Mouse (Mus musculus): ENCODE data around the gene Zfp575. TPM values are rescaled to one million over a fixed set of nuclear protein-coding genes. Genes with fewer than 3 reads are reported as not detected.

Zfp575 gene
- total RNA-seq, 2 experiments from 2014 or later = 8.2 to 8.7 TPM

DNA sequence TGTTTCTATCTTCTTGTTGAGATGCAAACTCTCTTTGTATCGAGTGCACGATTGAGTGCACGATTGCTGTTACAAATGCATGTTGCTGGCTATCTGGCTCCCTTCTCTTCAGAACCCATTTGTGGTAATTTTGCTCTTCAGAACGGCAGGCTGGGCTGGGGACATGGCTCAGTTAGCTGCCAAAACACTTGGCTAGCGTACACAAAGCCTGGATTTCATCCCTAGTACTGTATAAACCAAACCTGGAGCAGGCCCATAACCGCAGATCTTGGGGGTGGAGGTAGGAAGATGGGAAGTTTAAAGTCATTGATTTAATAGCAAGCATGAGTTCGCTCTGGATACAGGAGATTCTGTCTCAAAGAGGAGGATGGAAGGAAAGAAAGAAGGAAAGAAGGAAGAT lies 18.1 kb upstream of the Zfp575 start:
- no peak for DNase-seq (ENCODE audit: low spot score in 2 of 2)

DNA sequence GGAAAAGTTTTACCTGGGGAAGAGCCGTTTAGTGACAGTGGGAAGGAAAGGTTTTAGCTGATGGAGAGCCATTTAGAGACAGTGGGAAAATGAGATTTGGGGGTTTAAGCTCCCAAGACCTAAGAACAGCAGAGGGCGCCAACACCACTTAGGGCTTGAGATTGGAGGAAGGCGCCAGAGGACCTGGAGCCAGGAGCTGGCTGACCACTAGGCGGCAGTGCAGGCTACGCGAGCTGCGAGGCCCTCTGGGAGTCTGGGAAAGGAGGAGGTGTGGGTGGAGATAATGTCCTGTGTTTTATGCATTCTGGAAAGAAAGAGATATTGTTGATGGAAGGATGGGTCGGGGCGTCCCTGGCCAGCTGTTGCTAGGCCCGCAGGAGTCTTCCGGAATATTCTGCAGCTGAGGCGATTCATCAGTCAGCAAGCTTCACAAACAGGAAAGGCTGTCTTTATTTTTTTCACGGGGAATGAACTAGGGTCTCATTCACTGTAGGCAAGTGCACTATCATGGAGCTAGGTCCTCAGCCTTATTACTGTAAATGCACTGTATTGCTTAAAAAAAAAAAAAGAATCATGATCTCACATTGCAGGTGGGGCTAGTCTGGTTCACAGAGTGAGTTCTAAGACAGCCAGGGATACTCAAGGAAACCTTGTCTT lies 13.6 kb upstream of the Zfp575 start:
- peak; percentile 99 to 100 for DNase-seq (ENCODE audit: low spot score in 2 of 2)

DNA sequence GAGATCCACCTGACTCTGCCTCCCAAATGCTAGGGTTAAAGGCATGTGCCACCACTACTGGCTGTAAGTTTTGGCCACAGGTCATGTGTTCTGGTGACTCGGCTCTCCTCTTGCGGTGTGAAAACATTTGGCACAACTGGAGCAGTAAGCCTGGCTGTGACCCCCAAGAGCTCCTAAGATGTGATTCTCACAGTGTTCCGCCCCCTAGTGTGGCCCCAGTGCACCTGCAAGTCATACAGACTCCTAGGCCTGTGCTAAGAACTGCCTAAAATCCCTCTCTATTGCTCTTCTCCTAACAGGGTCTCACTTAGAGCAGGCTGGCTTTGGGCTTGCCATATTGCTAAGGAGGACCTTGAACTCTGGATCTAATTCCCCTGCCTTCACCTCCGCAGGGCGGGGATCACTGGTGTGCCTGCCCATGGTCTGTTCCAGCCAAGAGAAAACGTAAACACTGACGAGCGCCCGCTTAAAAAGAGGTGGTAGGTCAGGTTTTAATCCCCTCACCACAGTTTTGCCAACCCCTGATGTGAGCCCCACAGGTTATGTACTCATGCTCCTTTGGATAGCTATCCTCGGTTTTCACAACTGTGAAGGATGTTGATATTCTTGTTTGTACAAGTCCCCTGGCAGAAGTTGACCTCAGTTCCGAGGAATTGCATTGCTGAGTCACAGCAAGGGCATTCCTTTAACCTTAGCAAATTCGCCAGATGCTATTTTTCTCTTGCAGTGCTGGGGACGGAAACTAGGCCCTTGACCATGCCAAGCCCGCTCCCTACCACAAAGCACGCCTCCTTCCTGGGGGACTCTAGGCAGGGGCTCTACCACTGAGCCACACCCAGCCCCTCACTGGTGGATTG lies 12.0 kb upstream of the Zfp575 start:
- no peak for DNase-seq (ENCODE audit: low spot score in 2 of 2)

DNA sequence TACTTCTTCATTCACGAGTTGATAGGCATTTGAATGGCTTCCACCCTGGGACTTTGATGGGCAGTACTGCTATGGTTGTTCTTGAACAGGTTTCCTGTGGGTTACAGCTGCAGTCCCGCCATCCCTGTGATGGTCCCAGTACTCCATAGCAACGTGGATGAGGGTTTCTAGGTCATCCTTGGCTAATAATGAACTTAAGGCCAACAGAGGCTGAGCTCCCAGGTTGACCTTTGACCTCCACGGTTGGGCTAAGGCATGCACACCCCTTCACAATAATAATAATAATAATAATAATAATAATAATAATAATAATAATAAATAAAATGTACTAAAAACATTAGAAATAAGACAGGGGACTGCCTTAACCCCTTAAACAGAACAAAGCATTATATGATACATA lies 10.7 kb upstream of the Zfp575 start:
- no peak for DNase-seq (ENCODE audit: low spot score in 2 of 2)

DNA sequence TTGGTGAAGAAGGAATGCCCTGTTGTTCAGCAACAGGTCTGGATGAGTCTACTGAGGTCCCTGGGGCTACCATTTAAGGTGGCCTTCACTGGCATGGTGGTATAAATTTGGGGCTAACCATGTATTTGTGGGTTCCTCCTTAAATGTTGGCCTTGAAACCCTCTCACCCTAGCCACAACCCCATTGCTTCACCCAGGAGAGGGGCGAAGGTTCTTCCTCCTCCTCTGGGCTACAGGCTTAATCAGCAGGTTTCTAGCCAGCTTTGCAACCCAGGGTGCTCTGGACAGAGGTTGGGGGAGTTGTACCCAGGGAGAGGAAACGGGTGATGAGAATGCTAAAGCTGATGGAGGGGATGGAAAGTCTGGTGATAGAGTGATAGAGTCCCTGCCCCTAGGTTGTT lies 8.0 kb upstream of the Zfp575 start:
- no peak for DNase-seq (ENCODE audit: low spot score in 2 of 2)

DNA sequence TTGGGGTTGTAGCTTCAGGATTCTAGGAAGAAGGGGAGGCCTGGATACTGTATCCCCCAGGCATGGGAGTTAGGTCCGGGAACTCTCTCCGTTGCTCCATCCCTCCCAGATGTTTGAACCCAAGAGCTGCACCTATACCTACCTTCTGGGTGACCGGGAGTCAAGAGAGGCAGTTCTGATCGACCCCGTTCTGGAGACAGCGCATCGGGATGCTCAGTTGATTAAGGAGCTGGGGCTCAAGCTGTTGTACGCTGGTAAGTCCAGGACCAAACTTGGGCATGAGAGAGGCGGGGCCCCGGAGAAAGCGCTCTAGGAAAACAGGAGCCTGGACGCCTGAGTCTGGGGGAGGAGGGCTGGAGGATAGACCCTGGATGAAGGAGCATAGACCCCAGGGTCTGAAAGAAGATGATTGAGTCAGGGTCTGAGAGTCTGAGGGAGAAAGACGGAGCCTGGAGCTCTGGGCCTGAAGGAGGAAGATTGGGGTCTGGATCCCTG lies 6.9 kb upstream of the Zfp575 start:
- no peak for DNase-seq (ENCODE audit: low spot score in 2 of 2)

DNA sequence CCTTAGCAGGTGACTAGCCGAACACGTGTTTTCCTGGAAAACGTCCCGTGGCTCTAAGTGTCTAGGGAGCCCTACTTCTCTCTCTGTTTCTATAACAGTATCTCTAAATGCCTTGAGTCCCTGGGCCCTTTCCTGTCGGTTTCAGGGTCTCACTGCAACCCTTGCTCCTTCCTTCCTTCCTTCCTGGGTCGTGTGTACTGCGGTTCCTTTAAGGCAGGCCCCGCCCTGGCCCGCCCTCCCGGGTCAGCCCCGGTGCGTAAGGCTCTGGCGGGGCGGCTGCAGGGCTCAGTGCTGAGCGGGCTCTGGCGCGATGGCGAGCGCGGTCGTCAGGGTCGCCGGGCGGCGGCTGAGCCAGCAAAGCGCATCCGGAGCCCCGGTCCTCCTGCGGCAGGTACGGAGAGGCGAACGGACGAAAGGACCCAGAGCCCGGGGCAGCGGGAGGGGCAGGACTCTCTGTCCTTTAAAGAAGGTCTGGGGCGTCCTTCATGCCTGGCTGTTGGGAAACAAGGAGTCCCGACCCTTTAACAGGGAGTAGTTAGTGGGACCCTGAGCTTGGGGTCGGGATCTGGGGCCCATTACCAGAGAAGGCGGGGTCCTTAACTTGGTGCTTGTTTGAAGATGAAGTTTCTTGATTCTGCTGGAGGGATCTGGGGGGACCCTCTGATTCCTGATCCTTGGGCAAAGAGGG lies 6.3 kb upstream of the Zfp575 start:
- DNase-seq (ENCODE audit: low spot score in 2 of 2) = peak; percentile 38 to 69

DNA sequence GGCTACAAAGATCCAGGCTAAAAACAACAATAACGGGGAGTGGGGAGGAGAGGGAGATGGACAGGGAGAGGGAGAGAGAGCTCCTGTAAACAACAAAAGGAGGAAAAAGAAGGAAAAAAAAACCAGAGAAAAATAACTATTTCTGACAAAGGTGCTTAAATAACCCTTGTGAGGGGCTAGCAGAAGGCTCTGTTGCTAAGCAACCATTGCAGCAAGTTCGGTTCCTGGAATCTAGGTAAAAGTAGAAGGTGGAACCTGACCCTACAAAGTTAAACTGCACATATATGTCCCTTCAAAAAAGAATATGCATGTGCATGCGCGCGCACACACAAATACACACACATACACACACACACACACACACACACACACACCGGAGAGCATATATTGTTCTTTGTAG lies 5.3 kb upstream of the Zfp575 start:
- no peak for DNase-seq (ENCODE audit: low spot score in 2 of 2)

DNA sequence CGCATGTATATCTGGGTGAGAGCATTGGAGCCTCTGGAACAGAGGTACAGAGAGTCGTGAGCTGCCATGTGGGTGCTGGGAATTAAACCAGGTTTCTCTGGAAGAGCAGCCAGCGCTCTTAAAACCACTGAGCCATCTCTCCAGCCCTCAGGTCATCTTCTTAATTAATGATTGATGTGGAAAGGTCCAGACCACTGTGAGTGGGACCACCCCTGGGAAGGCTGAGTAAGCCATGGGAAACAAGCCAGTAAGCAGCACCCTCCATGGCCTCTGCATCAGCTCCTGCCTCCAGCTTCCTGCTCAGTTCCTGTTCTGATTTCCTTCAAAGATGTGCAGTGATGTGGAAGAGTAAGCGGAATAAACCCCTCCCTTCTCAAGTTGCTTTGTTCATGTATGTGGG lies 4.7 kb upstream of the Zfp575 start:
- DNase-seq (ENCODE audit: low spot score in 2 of 2) = no peak

DNA sequence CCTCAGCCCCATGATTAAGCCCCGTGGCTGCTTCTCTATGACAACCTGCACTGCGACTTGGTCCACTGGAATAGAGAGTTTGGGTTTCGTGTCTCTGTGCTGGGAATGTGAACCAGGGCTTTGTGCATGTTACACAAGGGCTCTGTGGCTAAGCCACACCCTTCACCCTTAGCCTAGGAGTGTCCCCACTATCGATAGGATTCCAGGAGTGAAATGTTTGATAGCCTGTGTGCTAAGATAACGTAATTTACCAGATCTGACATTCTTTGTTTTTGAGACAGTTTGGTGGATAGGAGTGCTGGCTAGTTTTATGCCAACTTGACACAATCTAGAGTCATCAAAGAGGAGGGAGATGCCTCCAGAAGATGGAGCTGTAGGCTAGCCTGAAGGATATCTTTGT lies 4.3 kb upstream of the Zfp575 start:
- DNase-seq (ENCODE audit: low spot score in 2 of 2) = no peak

DNA sequence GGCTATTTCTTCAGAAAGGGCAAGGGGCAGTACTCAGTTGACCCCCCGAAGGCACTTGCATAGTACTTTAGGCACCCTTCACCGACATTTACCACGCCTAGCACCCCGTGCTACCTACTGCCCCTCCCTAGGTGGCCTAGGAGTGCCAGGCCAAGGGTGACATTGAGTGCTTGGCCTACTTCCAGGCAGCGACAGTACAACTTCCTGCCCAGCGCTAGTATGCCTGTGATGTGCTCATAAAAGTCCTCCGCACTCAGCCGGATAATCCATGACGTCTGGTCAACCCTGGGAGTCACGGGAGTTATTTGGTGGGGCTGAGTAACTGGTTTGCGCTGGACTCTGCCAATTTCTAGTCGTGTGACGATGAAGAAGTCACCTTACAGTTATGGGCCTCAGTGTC lies 895 bp upstream of the Zfp575 start:
- no peak for DNase-seq (ENCODE audit: low spot score in 2 of 2)

DNA sequence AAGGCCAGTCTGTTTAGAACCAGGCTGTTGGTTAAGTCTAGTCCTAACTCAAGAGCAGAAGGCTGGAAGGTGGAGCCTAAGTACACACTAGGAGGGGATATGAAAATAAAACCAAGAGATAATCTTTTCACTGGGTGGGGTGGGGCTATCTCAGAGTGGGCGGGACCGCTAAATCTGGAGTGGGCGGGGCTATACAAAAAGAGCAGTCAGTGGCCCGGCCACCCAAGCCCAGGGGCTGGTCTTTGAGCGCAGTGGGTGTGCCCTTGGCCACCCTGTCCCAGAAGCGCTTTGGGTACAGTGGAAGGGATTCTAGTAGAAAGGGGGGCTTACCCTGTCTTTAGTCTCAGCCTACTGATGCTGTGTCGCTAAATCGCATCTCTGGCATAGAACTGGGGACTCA lies 613 bp downstream of the Zfp575 start:
- no peak for DNase-seq (ENCODE audit: low spot score in 2 of 2)

DNA sequence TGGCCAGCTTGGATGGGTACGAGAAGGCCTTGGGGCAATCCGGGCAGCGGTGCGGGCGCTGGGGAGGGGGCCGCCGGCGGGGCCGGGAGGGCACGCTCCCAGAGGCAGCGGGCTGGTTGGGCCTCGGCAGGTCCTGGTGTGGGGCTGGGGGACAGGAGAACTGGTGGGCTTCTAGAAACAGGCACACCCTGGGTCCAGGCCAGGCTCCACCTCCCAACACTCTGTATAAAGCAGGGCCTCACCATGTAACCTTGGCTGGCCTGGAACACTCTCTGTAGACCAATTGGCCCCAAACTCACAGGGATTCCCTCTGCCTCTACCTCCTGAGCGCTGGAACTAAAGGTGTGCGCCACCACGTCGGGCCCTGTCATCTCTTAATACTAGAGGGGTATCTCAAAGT lies 1.4 kb downstream of the Zfp575 start:
- DNase-seq (ENCODE audit: low spot score in 2 of 2) = no peak

DNA sequence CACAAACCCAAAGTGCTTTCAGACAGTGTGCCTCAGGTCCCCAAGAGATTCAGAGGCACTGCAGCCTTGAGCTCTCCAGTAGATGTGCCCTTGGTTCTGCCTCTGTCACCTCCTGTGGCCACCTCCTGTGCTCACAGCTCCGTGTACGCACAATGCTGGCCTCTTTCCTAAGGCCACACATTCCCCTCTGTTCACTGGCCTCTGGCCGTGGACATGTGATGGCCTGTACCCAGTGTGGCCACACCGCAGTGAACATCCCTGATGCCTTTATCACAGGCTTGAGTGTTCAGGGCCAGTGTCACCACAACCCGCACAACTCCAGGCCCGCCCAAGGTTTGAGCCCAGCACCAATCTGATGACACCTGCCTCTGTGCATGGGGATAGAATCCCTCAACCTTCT lies 2.6 kb downstream of the Zfp575 start:
- no peak for DNase-seq (ENCODE audit: low spot score in 2 of 2)

DNA sequence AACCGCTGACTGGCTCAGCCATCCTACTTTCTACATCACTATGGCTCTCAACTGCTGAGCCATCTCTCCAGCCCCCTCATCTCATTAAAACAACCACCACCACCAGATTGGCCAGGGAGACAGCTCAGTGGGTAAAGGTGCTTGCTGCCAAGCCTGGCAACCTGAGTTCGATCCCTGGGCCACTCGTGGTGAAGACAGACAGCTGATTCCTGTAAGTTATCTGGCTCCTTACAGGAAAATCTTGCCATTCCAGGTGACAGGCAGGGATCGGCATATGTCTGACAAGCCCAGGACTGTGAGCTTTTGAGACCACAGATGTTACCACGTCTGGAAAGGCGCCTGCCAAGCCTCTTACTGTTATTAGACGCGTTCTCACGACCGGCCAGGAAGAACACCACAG lies 9.6 kb downstream of the Zfp575 start:
- DNase-seq (ENCODE audit: low spot score in 2 of 2) = no peak

DNA sequence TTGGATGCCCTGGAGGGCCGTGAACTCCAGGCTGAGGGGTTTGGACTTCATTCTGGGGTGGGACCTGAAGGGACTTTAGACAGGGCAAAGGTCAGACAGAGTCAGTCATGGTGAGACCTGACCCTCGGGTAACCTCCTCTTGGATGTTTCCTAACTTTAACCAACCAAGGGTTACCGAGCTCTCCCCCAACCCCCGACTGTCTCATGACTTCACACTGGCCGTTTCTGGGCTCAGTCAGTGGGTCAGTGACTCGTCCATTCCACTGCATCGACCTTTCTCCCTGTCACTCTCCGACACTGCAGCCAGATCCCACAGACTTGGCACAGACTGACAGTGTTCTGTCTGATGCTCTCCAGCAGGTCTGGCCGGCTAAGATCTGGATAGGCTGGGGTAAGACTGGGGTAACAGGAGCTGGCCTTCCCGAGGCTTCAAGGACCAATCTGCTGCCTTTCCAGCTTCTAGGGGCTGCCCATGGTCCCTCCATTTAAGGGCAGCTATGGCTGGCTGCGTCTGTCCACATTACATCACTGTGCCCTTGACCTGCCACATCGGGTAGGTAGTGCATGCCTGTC lies 13.1 kb downstream of the Zfp575 start:
- DNase-seq (ENCODE audit: low spot score in 2 of 2) = no peak

DNA sequence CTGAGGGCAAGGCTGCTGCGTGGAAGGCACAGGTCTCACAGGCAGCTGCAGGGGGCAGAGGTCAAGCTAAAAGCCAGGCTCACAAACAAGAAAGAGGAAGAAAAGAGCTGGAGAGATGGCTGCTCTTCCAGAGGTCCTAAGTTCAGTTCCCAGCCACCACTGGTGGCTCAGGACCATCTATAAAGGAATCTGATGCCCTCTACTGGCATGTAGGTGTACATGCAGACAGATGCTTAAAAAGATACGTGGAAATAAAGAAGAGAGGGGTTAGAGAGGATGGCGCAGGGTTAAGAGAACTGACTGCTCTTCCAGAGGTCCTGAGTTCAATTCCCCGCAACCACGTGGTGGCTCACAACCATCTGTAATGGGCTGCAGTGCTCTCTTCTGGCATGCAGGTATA lies 15.0 kb downstream of the Zfp575 start:
- no peak for DNase-seq (ENCODE audit: low spot score in 2 of 2)

DNA sequence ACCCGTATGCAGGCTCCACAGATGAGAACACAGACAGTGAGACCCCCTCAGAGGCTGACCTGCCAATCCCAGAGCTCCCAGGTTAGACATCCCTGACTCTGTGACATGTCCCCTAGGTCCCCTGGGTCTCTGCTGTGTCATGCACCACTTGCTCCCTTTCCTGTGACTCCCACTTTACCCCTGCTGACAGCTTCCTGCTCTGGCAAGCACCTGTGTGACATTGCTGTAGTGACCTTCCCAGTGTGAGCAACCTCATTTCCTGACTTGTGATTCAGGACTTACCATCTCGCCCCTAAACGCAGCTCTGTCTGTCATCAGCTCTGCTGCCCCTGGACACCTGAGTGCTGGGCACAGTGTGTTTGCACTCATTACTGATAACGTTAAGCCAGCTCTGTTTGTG lies 16.4 kb downstream of the Zfp575 start:
- no peak for DNase-seq (ENCODE audit: low spot score in 2 of 2)

DNA sequence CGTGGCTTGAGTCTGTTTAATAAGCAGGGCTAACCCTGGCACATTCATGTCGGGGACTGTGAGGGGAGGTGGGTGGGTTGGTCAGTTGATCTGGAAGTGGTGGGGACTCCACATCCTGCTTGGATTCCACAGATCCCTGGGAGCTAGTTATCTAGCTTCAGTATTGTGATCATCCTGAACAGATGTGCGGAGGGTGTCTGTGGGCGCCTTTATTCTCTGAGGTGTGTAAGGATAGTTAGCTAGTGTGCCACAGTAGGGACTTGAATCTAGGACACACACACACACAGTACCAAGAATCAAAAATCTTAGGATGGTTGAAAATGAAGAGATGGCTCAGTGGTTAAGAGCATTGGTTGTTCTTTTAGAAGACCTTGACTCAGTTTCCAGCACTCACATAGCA lies 18.9 kb downstream of the Zfp575 start:
- DNase-seq (ENCODE audit: low spot score in 2 of 2) = no peak

DNA sequence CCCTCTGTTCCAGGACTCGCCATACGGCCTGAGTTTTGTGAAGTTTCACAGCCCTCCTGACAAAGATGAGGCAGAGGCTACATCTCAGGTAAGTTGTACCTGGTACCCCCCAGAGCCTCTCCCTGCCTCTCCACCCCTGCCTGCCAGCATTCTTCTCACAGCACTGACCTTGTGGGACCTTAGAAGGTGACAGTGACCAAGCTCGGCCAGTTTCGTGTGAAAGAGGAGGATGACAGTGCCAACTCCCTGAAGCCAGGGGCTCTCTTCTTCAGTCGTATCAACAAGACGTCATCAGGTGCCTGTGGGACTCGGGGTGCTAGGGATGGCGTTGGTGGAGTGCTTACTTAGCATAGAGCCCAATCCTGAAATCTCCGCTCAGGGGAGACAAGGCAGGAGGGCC lies 21.2 kb downstream of the Zfp575 start:
- DNase-seq (ENCODE audit: low spot score in 2 of 2) = no peak

DNA sequence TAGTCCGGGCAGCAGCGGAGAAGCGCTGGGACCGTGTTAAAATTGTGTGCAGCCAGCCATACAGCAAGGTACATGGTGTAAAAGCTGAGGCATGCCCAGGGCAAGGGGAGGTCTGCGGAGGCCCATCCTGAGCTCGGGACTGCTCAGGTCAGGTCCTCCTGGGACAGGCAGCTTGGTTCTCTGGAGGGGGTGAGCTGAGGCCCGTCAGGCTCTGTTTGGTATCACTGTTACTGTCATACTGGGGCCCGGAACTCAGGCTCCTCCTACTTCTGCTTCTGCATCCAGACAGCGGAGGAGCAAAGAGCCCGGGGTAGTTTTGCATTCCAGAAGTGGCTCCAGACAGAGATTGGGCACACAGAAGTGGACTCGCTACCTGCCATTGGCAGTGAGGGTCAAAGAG lies 21.8 kb downstream of the Zfp575 start:
- DNase-seq (ENCODE audit: low spot score in 2 of 2) = no peak
